Mouse (Mus musculus) stomach, embryonic 15.5 days (tissue): ENCODE data around the gene Appl2. TPM values are rescaled to one million over a fixed set of nuclear protein-coding genes. Genes with fewer than 3 reads are reported as not detected.
A peak's percentile ranks its signal among the peaks of the same experiment; 100 is the strongest.

Experiments used
- ATAC-seq: fragments of 200-750 bp; cut with Nextera tagmentation; 2 replicates; pipeline ENCODE4 v1.8.0; 2017; ENCODE audit warnings: low read depth, moderate number of reproducible peaks, moderate TSS enrichment; ENCODE audit not compliant: insufficient read depth, low FRiP score
- H3K27ac ChIP-seq: fragments of 300-500 bp; sonication (generic); 2 replicates; pipeline ENCODE4 v1.5.1; 2015; ENCODE audit warnings: mild to moderate bottlenecking, inconsistent platforms
- H3K27me3 ChIP-seq: fragments of 300-500 bp; sonication (generic); replicated peaks from 2 replicates; pipeline ENCODE4 v1.6.1; 2015; ENCODE audit warnings: inconsistent platforms
- H3K36me3 ChIP-seq: fragments of 300-500 bp; sonication (generic); 2 replicates; pipeline ENCODE4 v1.6.1; 2015; ENCODE audit warnings: inconsistent platforms
- H3K4me1 ChIP-seq: fragments of 300-500 bp; sonication (generic); 2 replicates; pipeline ENCODE4 v1.6.1; 2015; ENCODE audit warnings: inconsistent platforms
- H3K4me2 ChIP-seq: fragments of 300-500 bp; sonication (generic); 2 replicates; pipeline ENCODE4 v1.6.1; 2015; ENCODE audit warnings: mild to moderate bottlenecking, inconsistent platforms
- H3K4me3 ChIP-seq: fragments of 300-500 bp; sonication (generic); replicated peaks from 2 replicates; pipeline ENCODE4 v1.5.1; 2015; ENCODE audit warnings: inconsistent platforms
- H3K9ac ChIP-seq: fragments of 300-500 bp; sonication (generic); 2 replicates; pipeline ENCODE4 v1.6.1; 2015; ENCODE audit warnings: inconsistent platforms
- H3K9me3 ChIP-seq: fragments of 300-500 bp; sonication (generic); 2 replicates; pipeline ENCODE4 v1.6.1; 2016; ENCODE audit warnings: inconsistent platforms
- WGBS: fragments of 180-500 bp; shearing (Covaris S2); methylation state at CpG from one replicate; pipeline ENCODE4 v1.1.7; 2015; 5-methylcytosine and 5-hydroxymethylcytosine counted together
- polyA plus RNA-seq: library from polyadenylated mRNA; unstranded; fragments of >200 nt; fragmentation: Nextera tagmentation; extraction: Ambion mirVana; gene quantifications from 2 replicates; pipeline ENCODE4 v1.2.1, GENCODE M21; 2015

The Appl2 gene
- polyA plus RNA-seq, 1 experiment from 2014 or later = 61.4 TPM

DNA sequence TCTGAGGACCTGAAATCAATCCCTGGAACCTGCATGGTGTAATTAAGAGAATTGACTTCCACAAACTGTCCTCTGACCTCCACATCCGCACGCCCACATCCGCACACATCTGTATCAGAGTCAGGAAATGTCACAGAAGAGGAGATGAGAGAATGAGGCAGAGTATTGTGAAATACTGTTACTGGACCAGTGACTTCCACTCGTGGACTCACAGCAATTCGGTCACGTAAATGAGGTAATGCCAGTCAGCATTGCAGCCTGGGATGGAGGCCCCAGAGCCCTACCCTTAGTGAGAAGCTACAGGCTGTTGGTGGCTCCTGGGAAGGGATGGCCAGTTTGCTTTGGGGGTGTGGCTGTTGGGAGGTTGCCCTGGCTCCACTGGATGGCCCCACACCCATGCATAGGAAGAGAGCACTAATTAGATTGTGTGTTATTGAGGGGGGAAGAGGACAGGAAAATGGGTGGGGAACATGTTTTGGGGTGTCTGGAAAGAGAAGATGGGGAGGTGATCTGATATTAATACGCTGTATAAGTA is 2.1 kb downstream of the Appl2 start:
- WGBS = 73% methylated on average over 7 of the region's 7 CpGs
- Histone ChIP-seq H3K4me2 (peak overlapping the region; percentile 72), H3K4me1 (peaks cover 21% of the 10 kb centered on the region), H3K27me3 (no peaks in the 10 kb centered on the region), H3K9me3 (no peaks in the 10 kb centered on the region), H3K27ac (peak overlapping the region; percentile 86), H3K9ac (no peak overlapping the region), H3K4me3 (no peak overlapping the region), H3K36me3 (no peaks in the 10 kb centered on the region)
- no peak for ATAC-seq

DNA sequence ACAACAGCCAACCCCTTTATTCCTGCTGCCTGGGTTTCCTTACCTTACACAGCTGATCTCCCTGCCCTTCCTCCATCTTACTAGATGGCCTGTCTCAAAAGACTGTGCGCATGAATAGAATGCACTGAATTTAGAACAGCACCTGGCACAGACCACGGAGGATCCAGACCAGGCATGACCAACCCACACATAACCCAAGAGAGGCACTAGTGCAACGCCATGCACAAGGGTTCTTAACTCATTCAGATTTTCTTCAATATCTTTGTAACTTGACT is 2.9 kb downstream of the Appl2 start:
- 81% methylated on average over 3 of the region's 3 CpGs for WGBS

DNA sequence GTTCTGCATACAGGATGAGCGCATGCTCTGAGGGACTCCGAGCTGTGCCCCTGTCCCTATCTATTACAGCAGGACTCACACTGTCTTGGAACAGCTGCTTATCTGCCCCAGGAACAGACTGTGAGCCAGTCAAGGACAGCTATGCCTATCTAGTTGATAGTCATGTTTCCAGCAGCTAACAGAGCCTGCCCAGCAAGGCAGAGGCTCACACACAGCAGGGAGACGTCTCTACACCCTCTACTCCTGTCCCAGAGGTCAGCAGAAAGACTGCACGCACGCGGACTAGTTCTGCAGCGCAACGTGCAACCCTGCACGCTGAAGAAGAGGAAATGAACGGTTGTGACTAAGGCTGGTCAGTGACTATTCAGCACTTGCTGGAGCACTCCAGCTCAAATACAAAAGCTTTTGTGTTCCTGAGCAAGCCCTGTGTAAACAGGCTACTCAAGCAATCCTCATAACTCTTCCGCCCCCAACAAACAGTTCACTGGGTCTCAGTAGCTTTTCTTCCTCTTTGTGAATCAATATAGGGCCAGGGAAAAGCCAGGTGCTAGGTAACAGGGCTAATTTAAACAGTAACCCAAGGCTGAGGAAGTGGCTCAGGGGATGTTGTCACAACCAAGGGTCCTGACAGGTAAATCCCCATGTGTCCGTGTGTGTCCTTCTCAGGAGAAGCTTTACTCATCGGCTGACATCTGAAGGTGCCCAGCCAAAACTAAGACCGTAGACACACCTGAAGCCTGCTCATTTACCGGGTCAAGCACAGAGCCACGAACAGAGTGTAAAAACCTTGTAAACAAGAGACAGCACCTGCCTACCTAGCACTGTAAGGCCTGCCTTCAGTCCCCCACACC is 3.4 kb downstream of the Appl2 start:
- Histone ChIP-seq H3K4me2 (peak overlapping the region; percentile 72), H3K27me3 (no peaks in the 10 kb centered on the region), H3K27ac (peak overlapping the region; percentile 86), H3K36me3 (no peaks in the 10 kb centered on the region), H3K4me3 (no peak overlapping the region), H3K9me3 (no peaks in the 10 kb centered on the region), H3K9ac (no peak overlapping the region), H3K4me1 (peaks cover 21% of the 10 kb centered on the region)
- WGBS = 49% methylated on average over 16 of the region's 16 CpGs
- peak; percentile 63 for ATAC-seq

More for the DNA sequence above, 2.9 kb downstream of the Appl2 start:
- no peaks in the 10 kb centered on the region for H3K9me3 ChIP-seq
- peaks cover 21% of the 10 kb centered on the region for H3K4me1 ChIP-seq
- no peak overlapping the region for H3K9ac ChIP-seq
- H3K36me3 ChIP-seq = no peaks in the 10 kb centered on the region
- no peak for ATAC-seq
- H3K4me3 ChIP-seq = no peak overlapping the region
- no peaks in the 10 kb centered on the region for H3K27me3 ChIP-seq
- peak overlapping the region; percentile 72 for H3K4me2 ChIP-seq
- H3K27ac ChIP-seq = peak overlapping the region; percentile 86

DNA sequence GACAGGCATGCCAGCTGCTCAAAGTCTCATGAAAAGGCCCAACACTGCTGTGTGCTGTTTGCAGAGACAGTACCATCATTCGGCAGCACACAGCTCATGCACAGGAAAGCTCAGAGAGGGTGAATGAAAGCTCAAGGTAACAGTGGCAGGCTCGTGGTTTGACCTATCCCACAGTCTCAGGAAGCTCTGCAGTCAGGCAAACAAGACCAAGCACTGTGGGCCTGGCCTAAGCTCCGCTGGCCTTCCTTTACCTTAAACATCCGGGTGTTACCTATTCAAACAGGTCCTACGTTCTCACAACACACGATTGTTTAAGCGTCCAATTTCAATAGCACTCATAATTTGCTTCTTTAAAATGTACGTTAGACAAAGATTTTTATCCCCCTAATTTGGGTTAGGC is 4.4 kb downstream of the Appl2 start:
- Histone ChIP-seq H3K4me3 (no peak overlapping the region), H3K4me2 (peak overlapping the region; percentile 72; the same call in 1 of the 2 replicates), H3K9ac (no peak overlapping the region), H3K9me3 (no peaks in the 10 kb centered on the region), H3K4me1 (peaks cover 21% of the 10 kb centered on the region), H3K27me3 (no peaks in the 10 kb centered on the region), H3K36me3 (no peaks in the 10 kb centered on the region), H3K27ac (peak overlapping the region; percentile 86)
- 51% methylated on average over 8 of the region's 8 CpGs for WGBS
- no peak for ATAC-seq

DNA sequence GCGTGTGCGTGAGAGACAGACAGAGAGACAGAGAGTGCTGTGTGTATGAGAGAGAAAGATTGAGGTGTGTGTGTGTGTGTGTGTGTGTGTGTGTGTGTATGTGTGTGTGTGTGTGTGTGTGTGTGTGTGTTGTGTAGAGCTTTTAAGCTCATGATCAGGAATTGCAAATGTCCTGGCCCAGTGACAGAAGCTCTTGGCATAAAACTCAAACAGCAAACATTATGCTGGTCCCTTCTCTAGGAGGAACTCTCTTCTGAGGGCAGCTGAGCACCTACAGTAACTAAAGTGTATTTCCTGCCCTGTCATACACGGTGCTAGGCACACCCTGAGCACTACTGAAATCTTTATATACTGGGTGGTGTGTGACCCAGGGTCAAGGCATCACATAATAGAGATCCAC is 6.9 kb downstream of the Appl2 start:
- H3K4me2 ChIP-seq = no peak overlapping the region
- no peaks in the 10 kb centered on the region for H3K9me3 ChIP-seq
- no peak for ATAC-seq
- no peak overlapping the region for H3K9ac ChIP-seq
- H3K27ac ChIP-seq = no peak overlapping the region
- no peak overlapping the region for H3K4me3 ChIP-seq
- H3K36me3 ChIP-seq = 0 out of 2 replicates have a peak, but pooled peaks cover 3% of the 10 kb centered on the region
- WGBS = 74% methylated on average over 3 of the region's 3 CpGs
- no peaks in the 10 kb centered on the region for H3K27me3 ChIP-seq
- H3K4me1 ChIP-seq = peaks cover 21% of the 10 kb centered on the region

DNA sequence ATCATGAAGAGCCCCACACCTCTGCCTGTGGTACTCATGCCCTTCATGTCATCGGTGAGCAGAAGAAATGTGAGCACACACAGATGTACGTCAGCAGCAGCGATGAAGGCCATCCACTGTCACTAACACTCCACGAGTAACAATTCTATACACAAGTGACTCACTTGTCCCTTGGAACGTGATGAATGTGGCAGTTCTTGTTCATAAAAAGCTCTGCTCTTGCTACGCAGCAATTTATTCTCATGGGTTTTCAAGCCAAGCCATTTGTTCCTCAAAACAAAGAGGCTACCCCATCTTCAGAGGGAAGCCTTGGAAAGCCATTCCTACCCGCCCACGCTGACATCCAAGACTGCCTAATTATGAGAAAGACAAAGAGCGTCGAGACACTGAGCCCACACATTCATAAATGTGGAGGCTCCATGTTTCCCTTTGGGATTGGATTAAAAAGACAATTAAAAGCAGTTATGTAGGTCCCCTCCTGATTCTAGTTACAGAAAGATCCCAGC is 8.6 kb downstream of the Appl2 start:
- H3K27ac ChIP-seq = no peak overlapping the region
- H3K4me1 ChIP-seq = peaks cover 11% of the 10 kb centered on the region; the same call in 1 of the 2 replicates
- H3K27me3 ChIP-seq = no peaks in the 10 kb centered on the region
- no peak for ATAC-seq
- H3K36me3 ChIP-seq = 0 out of 2 replicates have a peak, but pooled peaks cover 3% of the 10 kb centered on the region
- no peak overlapping the region for H3K4me3 ChIP-seq
- no peak overlapping the region for H3K9ac ChIP-seq
- no peaks in the 10 kb centered on the region for H3K9me3 ChIP-seq
- H3K4me2 ChIP-seq = no peak overlapping the region
- 87% methylated on average over 10 of the region's 10 CpGs for WGBS

GRCm38 (mm10) chr10:83637295-83637694 is 11.2 kb downstream of the Appl2 start:
- Histone ChIP-seq H3K9me3 (no peaks in the 10 kb centered on the region), H3K9ac (no peak overlapping the region), H3K4me2 (no peak overlapping the region), H3K4me3 (no peak overlapping the region), H3K36me3 (0 out of 2 replicates have a peak, but pooled peaks cover 3% of the 10 kb centered on the region), H3K4me1 (peaks cover 9% of the 10 kb centered on the region; the same call in 1 of the 2 replicates), H3K27ac (no peak overlapping the region; the same call in 1 of the 2 replicates), H3K27me3 (no peaks in the 10 kb centered on the region)
- WGBS = 28% methylated on average over 6 of the region's 6 CpGs
- ATAC-seq = peak; percentile 45; the same call in 1 of the 2 replicates

GRCm38 (mm10) chr10:83636191-83636590 is 12.3 kb downstream of the Appl2 start:
- 78% methylated on average over 2 of the region's 2 CpGs for WGBS

DNA sequence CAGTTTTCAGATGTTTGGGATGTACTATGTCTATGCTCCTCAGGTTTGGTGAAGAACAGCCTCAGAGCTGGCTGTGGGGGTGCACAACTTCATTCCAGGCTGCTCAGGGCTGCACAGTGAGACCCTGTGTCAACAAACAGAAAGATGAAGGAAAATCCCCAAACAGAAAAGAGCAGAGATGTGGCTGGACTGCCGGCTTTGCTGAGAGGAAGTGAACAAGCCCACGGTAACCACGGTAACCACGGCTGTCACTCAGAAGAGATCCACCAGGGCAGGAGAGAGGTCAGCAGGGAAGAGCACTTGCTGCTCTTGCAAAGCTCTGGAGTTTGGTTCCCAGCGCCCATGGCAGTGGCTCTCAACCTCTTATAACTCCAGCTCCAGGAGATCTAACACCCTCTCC is 14.1 kb downstream of the Appl2 start:
- no peaks in the 10 kb centered on the region for H3K9me3 ChIP-seq
- H3K4me3 ChIP-seq = no peak overlapping the region
- WGBS = 15% methylated on average over 5 of the region's 5 CpGs
- H3K4me1 ChIP-seq = peaks cover 9% of the 10 kb centered on the region; the same call in 1 of the 2 replicates
- H3K27me3 ChIP-seq = no peaks in the 10 kb centered on the region
- ATAC-seq = no peak
- H3K9ac ChIP-seq = no peak overlapping the region
- H3K27ac ChIP-seq = no peak overlapping the region
- no peak overlapping the region for H3K4me2 ChIP-seq
- H3K36me3 ChIP-seq = 0 out of 2 replicates have a peak, but pooled peaks cover 3% of the 10 kb centered on the region

More at GRCm38 (mm10) chr10:83636191-83636590, 12.3 kb downstream of the Appl2 start:
- Histone ChIP-seq H3K27ac (no peak overlapping the region), H3K4me3 (no peak overlapping the region), H3K4me1 (peaks cover 9% of the 10 kb centered on the region; the same call in 1 of the 2 replicates), H3K27me3 (no peaks in the 10 kb centered on the region), H3K4me2 (no peak overlapping the region), H3K9ac (no peak overlapping the region), H3K36me3 (0 out of 2 replicates have a peak, but pooled peaks cover 3% of the 10 kb centered on the region), H3K9me3 (no peaks in the 10 kb centered on the region)
- ATAC-seq = no peak

- Histone ChIP-seq H3K36me3 (peaks cover 4% of the 10 kb centered on the region; the same call in 1 of the 2 replicates), H3K4me1 (peaks cover 9% of the 10 kb centered on the region; the same call in 1 of the 2 replicates), H3K27ac (no peak overlapping the region), H3K9me3 (no peaks in the 10 kb centered on the region), H3K9ac (no peak overlapping the region), H3K4me2 (no peak overlapping the region), H3K4me3 (no peak overlapping the region), H3K27me3 (no peaks in the 10 kb centered on the region)
- ATAC-seq = no peak
- 81% methylated on average over 7 of the region's 7 CpGs for WGBS
Observed at GRCm38 (mm10) chr10:83632806-83633374, 15.6 kb downstream of the Appl2 start.

DNA sequence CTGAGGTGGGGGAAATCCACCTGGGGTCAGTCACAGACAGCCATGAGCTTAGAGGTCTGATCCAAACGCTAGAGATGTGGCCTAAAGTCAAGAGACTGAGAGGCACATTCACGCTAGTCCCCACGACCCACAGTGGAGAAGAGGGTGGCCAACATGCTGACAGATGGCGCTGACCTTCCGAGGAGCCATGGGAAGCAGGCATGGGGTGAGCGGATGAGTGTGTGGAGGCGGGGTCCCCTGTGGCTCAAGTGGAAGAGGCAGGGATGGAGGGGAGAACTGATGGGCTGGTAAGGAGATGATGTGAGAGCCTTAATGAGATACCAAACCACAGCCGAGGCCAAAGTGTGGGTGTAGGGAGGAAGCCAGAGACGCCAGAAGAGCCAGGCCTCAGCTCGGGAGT is 16.8 kb downstream of the Appl2 start:
- Histone ChIP-seq H3K27me3 (no peaks in the 10 kb centered on the region), H3K36me3 (peaks cover 6% of the 10 kb centered on the region; the same call in 1 of the 2 replicates), H3K4me2 (no peak overlapping the region), H3K27ac (no peak overlapping the region), H3K9ac (no peak overlapping the region), H3K9me3 (no peaks in the 10 kb centered on the region), H3K4me3 (no peak overlapping the region), H3K4me1 (peaks cover 9% of the 10 kb centered on the region; the same call in 1 of the 2 replicates)
- ATAC-seq = no peak
- 91% methylated on average over 10 of the region's 10 CpGs for WGBS

GRCm38 (mm10) chr10:83630899-83631298 is 17.6 kb downstream of the Appl2 start:
- Histone ChIP-seq H3K27ac (no peak overlapping the region), H3K9me3 (no peaks in the 10 kb centered on the region), H3K27me3 (no peaks in the 10 kb centered on the region), H3K9ac (no peak overlapping the region), H3K4me3 (no peak overlapping the region), H3K36me3 (peaks cover 9% of the 10 kb centered on the region; the same call in 1 of the 2 replicates), H3K4me1 (peaks cover 9% of the 10 kb centered on the region; the same call in 1 of the 2 replicates), H3K4me2 (no peak overlapping the region)
- WGBS = 59% methylated on average over 3 of the region's 3 CpGs
- ATAC-seq = no peak
